ENCODE assay signal across 22 mouse cellular contexts in the genomic region with DNA sequence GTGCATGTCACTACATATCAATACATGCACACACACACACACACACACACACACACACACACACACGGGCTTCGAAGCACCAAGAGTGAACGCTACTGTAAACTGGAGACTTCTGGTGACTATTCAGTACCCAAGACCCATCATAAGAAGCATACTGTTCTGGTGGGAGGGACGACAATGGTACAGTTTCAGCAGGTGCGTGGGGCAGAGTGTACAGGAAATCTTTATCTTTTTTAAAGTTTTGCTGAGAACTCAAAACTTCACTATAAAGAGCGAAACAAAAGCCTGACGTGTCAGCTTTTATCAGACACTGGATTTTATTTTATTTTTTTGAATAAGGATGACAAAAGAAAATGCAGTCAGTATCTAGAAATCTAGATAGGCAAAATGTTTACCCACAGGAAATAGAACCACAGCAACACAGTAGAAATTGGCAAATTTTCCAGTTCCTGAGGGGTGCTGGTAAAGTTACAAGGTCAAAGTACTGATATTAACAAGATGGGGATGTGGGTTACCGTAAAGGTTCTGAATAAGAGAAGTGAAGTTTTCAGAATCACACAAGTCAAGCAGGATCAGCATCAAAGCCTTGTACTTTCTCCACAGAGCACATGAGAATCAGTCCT. TPM values are rescaled to one million over a fixed set of nuclear protein-coding genes. Genes with fewer than 3 reads are reported as not detected.
A peak's percentile ranks its signal among the peaks of the same experiment; 100 is the strongest.
DNase-seq lines count a peak whose midpoint lies in the region; ATAC-seq and TF ChIP-seq lines count a peak whose summit lies in the region.
"Had no signal": no experiment of that assay in that cellular context is flagged by ENCODE, and none has a peak within 500 bp of the region (broad histone marks: within the 10 kb centered on the region; RNA-seq: fewer than 3 reads in every experiment).

No protein-coding gene starts in this region.

- H3K36me3 ChIP-seq in liver, embryonic 14.5 days (replicated peaks; ENCODE audit: control insufficient read depth, insufficient read depth, low read depth) = peaks cover 2% of the 10 kb centered on the region
- H3K36me3 ChIP-seq: lung, embryonic 15.5 days had no signal

- no peak for TF ChIP-seq EP300 in liver, embryonic 14.5 days (IDR thresholded peaks at IDR 0.05; ENCODE audit: low read depth)

- intact Hi-C loops in heart, postnatal 10 days (cut with DNase I) = no loop called here

- ATAC-seq in common myeloid progenitor, adult 5-6 weeks (replicated peaks; ENCODE audit: low read depth, poor library complexity, severe bottlenecking) = peak; percentile 53
- no peak for ATAC-seq in liver, embryonic 14.5 days (ENCODE audit: insufficient read depth)
- ATAC-seq: midbrain, embryonic 16.5 days had no signal

- no peak overlapping the region for H3K4me2 ChIP-seq in liver, embryonic 14.5 days (ENCODE audit: low read depth)
- H3K4me2 ChIP-seq: embryonic facial prominence, embryonic 12.5 days; heart, embryonic 11.5 days; hindbrain, embryonic 12.5 days; lung, embryonic 15.5 days; neural tube, embryonic 15.5 days had no signal

- no peak overlapping the region for H3K9ac ChIP-seq in liver, embryonic 14.5 days (replicated peaks)
- H3K9ac ChIP-seq: embryonic facial prominence, embryonic 12.5 days; hindbrain, embryonic 12.5 days; lung, embryonic 15.5 days; neural tube, embryonic 15.5 days had no signal

- H3K4me3 ChIP-seq in liver, embryonic 14.5 days (ENCODE audit: insufficient read depth in 1 of 2, low read depth in 2 of 2, low read length in 2 of 2) = no peak overlapping the region
- H3K4me3 ChIP-seq: embryonic facial prominence, embryonic 12.5 days; hindbrain, embryonic 12.5 days; left cerebral cortex, adult 2 months; lung, embryonic 15.5 days; myocyte; neural tube, embryonic 15.5 days had no signal

- peak overlapping the region; percentile 92 for H3K27ac ChIP-seq in liver, embryonic 14.5 days
- H3K27ac ChIP-seq: embryonic facial prominence, embryonic 12.5 days; hindbrain, embryonic 12.5 days; kidney, postnatal 0 days; left cerebral cortex, adult 2 months; lung, embryonic 15.5 days; neural tube, embryonic 15.5 days had no signal

- WGBS in liver, embryonic 14.5 days (ENCODE audit: insufficient replicate concordance) = 81% methylated on average over 8 of the region's 8 CpGs

- peaks cover 40 to 42% of the 10 kb centered on the region in 2 experiments for H3K4me1 ChIP-seq in liver, embryonic 14.5 days (replicated peaks; ENCODE audit: control insufficient read depth in 2 of 2, insufficient read depth in 2 of 2, low read length in 1 of 2)
- H3K4me1 ChIP-seq: embryonic facial prominence, embryonic 12.5 days; hindbrain, embryonic 12.5 days; neural tube, embryonic 15.5 days had no signal

- no peaks in the 10 kb centered on the region for H3K9me3 ChIP-seq in liver, embryonic 14.5 days (ENCODE audit: control insufficient read depth, low read length)
- H3K9me3 ChIP-seq: embryonic facial prominence, embryonic 12.5 days; hindbrain, embryonic 12.5 days; lung, embryonic 15.5 days; neural tube, embryonic 15.5 days had no signal

- H3K27me3 ChIP-seq in liver, embryonic 14.5 days (ENCODE audit: control insufficient read depth, insufficient read depth, low read length) = no peaks in the 10 kb centered on the region
- H3K27me3 ChIP-seq: embryonic facial prominence, embryonic 12.5 days; hindbrain, embryonic 12.5 days; lung, embryonic 15.5 days; neural tube, embryonic 15.5 days had no signal

- no peak for TF ChIP-seq CTCF in liver, embryonic 14.5 days (IDR thresholded peaks at IDR 0.05; ENCODE audit: low read depth)

- DNase-seq in 416B (ENCODE audit: low read depth) = peak; percentile 94
- DNase-seq in CD4-positive helper T cell, adult 2 months (ENCODE audit: low read depth, low spot score) = peak; percentile 80
- DNase-seq in liver, embryonic 14.5 days (ENCODE audit: low read depth in 3 of 3, low spot score in 3 of 3) = no peak
- no peak for DNase-seq in heart, postnatal 10 days
- no peak for DNase-seq in frontal cortex, postnatal 14 days (ENCODE audit: low spot score in 2 of 2)
- DNase-seq in ovary, postnatal 36 days (ENCODE audit: low spot score) = no peak
- DNase-seq: adrenal gland, adult 8-10 months; cerebellum, adult 11-12 months; cerebellum, postnatal 10 days; heart, adult 11 months; kidney, adult 2 months; lung, postnatal 36 days had no signal

RNA-seq across cellular contexts. Expression of a gene that starts 30.1 kb away (rescaled TPM):
- 10.0 and 10.2 TPM in 2 replicates for total RNA-seq in common myeloid progenitor, adult 5-6 weeks (2017)
- 11.1 and 15.0 TPM in 2 replicates for polyA plus RNA-seq in liver, embryonic 14.5 days (2012; rRNA removed)
- polyA plus RNA-seq in liver, embryonic 14.5 days (2014; fragmentation: Nextera tagmentation; extraction: Ambion mirVana) = 34.3 and 37.0 TPM in 2 replicates
- 1 to 10 TPM; 7.9 to 8.1 TPM for total RNA-seq in heart, postnatal 10 days (2021)

RNA-seq across cellular contexts. Expression of a gene that starts 30.2 kb away (rescaled TPM):
- total RNA-seq in common myeloid progenitor, adult 5-6 weeks (2017) = 153 and 172 TPM in 2 replicates
- polyA plus RNA-seq in liver, embryonic 14.5 days (2012; rRNA removed) = 7.1 and 11.2 TPM in 2 replicates
- 89.1 and 91.6 TPM in 2 replicates for polyA plus RNA-seq in liver, embryonic 14.5 days (2014; fragmentation: Nextera tagmentation; extraction: Ambion mirVana)
- total RNA-seq in heart, postnatal 10 days (2021) = 100 to 1,000 TPM; 101 to 102 TPM

RNA-seq across cellular contexts. Expression of a gene that starts 35.7 kb away (rescaled TPM):
- total RNA-seq in common myeloid progenitor, adult 5-6 weeks (2017) = 98.0 and 152 TPM in 2 replicates
- 9.6 and 17.7 TPM in 2 replicates for polyA plus RNA-seq in liver, embryonic 14.5 days (2012; rRNA removed)
- polyA plus RNA-seq in liver, embryonic 14.5 days (2014; fragmentation: Nextera tagmentation; extraction: Ambion mirVana) = 26.4 and 28.0 TPM in 2 replicates
- 10 to 100 TPM; 11.8 to 13.5 TPM for total RNA-seq in heart, postnatal 10 days (2021)

Comparison
In these comparisons a context has a peak if more than half of its experiments do, and no peak if none do; other contexts are left out.
1. DNase-seq: peak in 416B (single experiment) and CD4-positive helper T cell, adult 2 months (single experiment); none in liver, embryonic 14.5 days (0 of 3), heart, postnatal 10 days (0 of 2), frontal cortex, postnatal 14 days (0 of 2) and ovary, postnatal 36 days (single experiment).